In the genomic region with DNA sequence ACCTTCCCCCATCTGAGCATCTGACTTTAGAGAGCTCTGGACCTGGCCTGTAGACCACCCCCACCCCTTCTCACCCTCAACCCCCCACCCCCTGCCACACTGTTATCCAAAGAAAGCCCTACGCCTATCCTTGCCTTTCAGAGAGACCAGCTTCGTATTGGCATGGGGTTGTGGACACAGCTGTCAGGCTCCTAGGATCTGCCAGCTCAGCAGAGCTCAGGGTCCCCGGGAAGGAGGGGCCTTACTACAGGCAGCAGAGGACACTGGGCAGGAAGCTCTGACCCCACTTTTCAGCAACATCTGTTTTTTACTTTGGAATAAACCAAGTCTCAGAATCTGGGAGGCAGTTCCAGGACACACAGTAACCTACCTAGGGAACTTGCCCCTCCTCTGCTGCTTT, we compare ENCODE assay signal across 29 mouse cellular contexts. TPM values are rescaled to one million over a fixed set of nuclear protein-coding genes. Genes with fewer than 3 reads are reported as not detected.
DNase-seq lines count a peak whose midpoint lies in the region; ATAC-seq lines count a peak whose summit lies in the region.
"Had no signal": no experiment of that assay in that cellular context is flagged by ENCODE, and none has a peak within 500 bp of the region (broad histone marks: within the 10 kb centered on the region; RNA-seq: fewer than 3 reads in every experiment).

No protein-coding gene starts in this region.

- no peak for DNase-seq in kidney, adult 11 months
- peak; percentile 44 for DNase-seq in left cerebral cortex, postnatal 4 days
- DNase-seq in left cerebral cortex, adult 9 months (ENCODE audit: low spot score in 2 of 2): no peak
- peak; percentile 72 for DNase-seq in lung, postnatal 10 days
- no peak for DNase-seq in lung, postnatal 25 days (ENCODE audit: low spot score)
- no peak for DNase-seq in heart, postnatal 4 days
- DNase-seq: adrenal gland, postnatal 36 days; B cell, adult 2 months; cerebellum, adult 11 months; cerebellum, adult 9-11 months; gastrocnemius, postnatal 25 days; heart, adult 18-20 months; heart, postnatal 10 days; layer of hippocampus, adult 9-11 months; liver, postnatal 0 days; right cerebral cortex, adult 18-20 months; right cerebral cortex, postnatal 4 days; thymus, adult 18-20 months; thymus, postnatal 36 days had no signal

- no peak overlapping the region for H3K9ac ChIP-seq in kidney, embryonic 15.5 days
- H3K9ac ChIP-seq: embryonic facial prominence, embryonic 12.5 days; forebrain, embryonic 12.5 days; heart, embryonic 12.5 days; liver, postnatal 0 days; midbrain, embryonic 15.5 days; neural tube, embryonic 15.5 days had no signal

- H3K4me3 ChIP-seq in kidney, embryonic 15.5 days (replicated peaks): no peak overlapping the region
- H3K4me3 ChIP-seq: embryonic facial prominence, embryonic 12.5 days; erythroblast, embryonic 14.5 days; forebrain, embryonic 12.5 days; heart, embryonic 12.5 days; midbrain, embryonic 15.5 days; neural tube, embryonic 15.5 days had no signal

- no peaks in the 10 kb centered on the region for H3K27me3 ChIP-seq in kidney, embryonic 15.5 days
- H3K27me3 ChIP-seq: embryonic facial prominence, embryonic 12.5 days; midbrain, embryonic 15.5 days had no signal

- H3K27ac ChIP-seq in kidney, embryonic 15.5 days: peak overlapping the region; percentile 24; the same call in 1 of the 2 replicates
- H3K27ac ChIP-seq: embryonic facial prominence, embryonic 12.5 days; forebrain, embryonic 12.5 days; midbrain, embryonic 15.5 days; neural tube, embryonic 15.5 days had no signal

- WGBS in kidney, embryonic 15.5 days: 22% methylated on average over 3 of the region's 3 CpGs

- H3K4me2 ChIP-seq in kidney, embryonic 15.5 days: no peak overlapping the region
- H3K4me2 ChIP-seq: embryonic facial prominence, embryonic 12.5 days; forebrain, embryonic 12.5 days; heart, embryonic 12.5 days; midbrain, embryonic 15.5 days; neural tube, embryonic 15.5 days had no signal

- peak; percentile 69 for ATAC-seq in kidney, embryonic 15.5 days (replicated peaks; ENCODE audit: low FRiP score)
- ATAC-seq: liver, postnatal 0 days; midbrain, embryonic 15.5 days; Patski had no signal

- H3K9me3 ChIP-seq in kidney, embryonic 15.5 days (replicated peaks): no peaks in the 10 kb centered on the region
- H3K9me3 ChIP-seq: embryonic facial prominence, embryonic 12.5 days; forebrain, embryonic 12.5 days; G1E; heart, embryonic 12.5 days; midbrain, embryonic 15.5 days; neural tube, embryonic 15.5 days had no signal

- intact Hi-C loops in left cerebral cortex, postnatal 4 days (cut with DNase I): no loop called here

- 0 out of 2 replicates have a peak, but pooled peaks cover 7% of the 10 kb centered on the region for H3K4me1 ChIP-seq in kidney, embryonic 15.5 days
- H3K4me1 ChIP-seq: embryonic facial prominence, embryonic 12.5 days had no signal

- H3K36me3 ChIP-seq in kidney, embryonic 15.5 days: no peaks in the 10 kb centered on the region
- H3K36me3 ChIP-seq: embryonic facial prominence, embryonic 12.5 days; forebrain, embryonic 12.5 days; G1E; heart, embryonic 12.5 days; midbrain, embryonic 15.5 days; neural tube, embryonic 15.5 days had no signal

RNA-seq across cellular contexts. Expression of gene Dagla, which starts 21.9 kb away (rescaled TPM):
- polyA plus RNA-seq in kidney, embryonic 15.5 days (2015; fragmentation: Nextera tagmentation; extraction: Ambion mirVana): 3.1 and 3.7 TPM in 2 replicates
- total RNA-seq in left cerebral cortex, postnatal 4 days (2021): 10 to 100 TPM; 44.1 to 44.6 TPM
- total RNA-seq in heart, postnatal 4 days (2021): 1 to 10 TPM; 3.8 to 4.1 TPM
- total RNA-seq: megakaryocyte-erythroid progenitor cell, adult 5-6 weeks had no signal
- polyA plus RNA-seq: G1E had no signal

Comparison
In these comparisons a context has a peak if more than half of its experiments do, and no peak if none do; other contexts are left out.
1. DNase-seq: peak in left cerebral cortex, postnatal 4 days (single experiment) and lung, postnatal 10 days (single experiment); none in kidney, adult 11 months (single experiment), left cerebral cortex, adult 9 months (0 of 2), lung, postnatal 25 days (single experiment) and heart, postnatal 4 days (single experiment).
2. RNA of gene Dagla, which starts 21.9 kb away (total RNA-seq): 44.1 to 44.6 TPM in left cerebral cortex, postnatal 4 days; 3.8 to 4.1 TPM in heart, postnatal 4 days; every median in the first group is over 4 times any median in the second.